Mouse (Mus musculus): ENCODE data around the gene Fis1. TPM values are rescaled to one million over a fixed set of nuclear protein-coding genes. Genes with fewer than 3 reads are reported as not detected.
"Not testable (repeated sequence)": the region's sequence is repeated elsewhere in the genome, so short reads cannot be mapped to it uniquely, and the experiment has no call there.

The Fis1 gene
- polyA plus RNA-seq, 2 experiments, result 154 to 242 TPM

DNA sequence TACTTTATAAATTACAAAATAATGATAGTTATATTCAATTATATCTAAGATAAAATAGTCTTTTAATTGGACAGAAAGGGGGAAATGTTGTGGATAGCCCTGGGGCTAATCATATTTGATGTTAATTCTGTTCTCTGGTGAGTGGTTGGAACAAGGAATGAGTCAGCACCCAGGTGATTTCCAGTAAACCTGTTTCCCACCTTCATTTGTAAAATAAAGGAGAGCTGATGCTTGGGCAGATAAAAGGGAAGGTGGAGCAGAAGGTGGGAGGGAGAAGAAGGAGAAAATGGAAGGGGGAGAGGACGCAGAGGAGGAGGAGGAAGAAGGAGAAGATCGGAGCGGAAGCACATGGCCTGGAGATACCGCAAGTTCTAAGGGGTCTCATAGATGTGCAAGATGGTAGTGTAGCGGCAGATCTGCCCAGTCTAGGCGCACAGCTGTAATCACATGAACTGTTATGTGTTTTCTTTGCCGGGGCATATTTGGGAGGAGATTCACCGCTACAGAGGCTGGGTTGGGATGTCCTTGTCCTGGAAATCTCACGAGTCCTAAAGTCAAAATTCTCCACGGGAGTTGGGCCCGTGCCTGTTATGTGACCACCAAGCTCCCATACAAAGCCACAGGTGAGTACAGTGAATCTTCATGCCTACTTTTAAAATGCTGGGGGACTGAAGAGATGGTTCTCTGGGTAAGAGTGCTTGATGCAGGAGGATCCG is 12.1 kb upstream of the Fis1 start:
- H3K4me3 ChIP-seq (ENCODE audit: insufficient read depth in 1 of 2, low read depth in 2 of 2, low read length in 2 of 2), result no peak overlapping the region
- H3K27me3 ChIP-seq (ENCODE audit: control insufficient read depth, insufficient read depth, low read length), result no peaks in the 10 kb centered on the region
- no peak overlapping the region for H3K9ac ChIP-seq (replicated peaks)
- DNase-seq (ENCODE audit: low read depth in 3 of 3, low spot score in 3 of 3) (no peak), ATAC-seq (ENCODE audit: insufficient read depth) (no peak)
- no peaks in the 10 kb centered on the region for H3K36me3 ChIP-seq (replicated peaks; ENCODE audit: control insufficient read depth, insufficient read depth, low read depth)
- H3K27ac ChIP-seq, result no peak overlapping the region
- no peaks in the 10 kb centered on the region for H3K9me3 ChIP-seq (ENCODE audit: control insufficient read depth, low read length)
- no peak overlapping the region for H3K4me2 ChIP-seq (ENCODE audit: low read depth)
- TF ChIP-seq CTCF (IDR thresholded peaks at IDR 0.05; ENCODE audit: low read depth), result no peak
- no peak for TF ChIP-seq EP300 (IDR thresholded peaks at IDR 0.05; ENCODE audit: low read depth)
- 65% methylated on average over 12 of the region's 12 CpGs for WGBS (ENCODE audit: insufficient replicate concordance)
- H3K4me1 ChIP-seq (replicated peaks; ENCODE audit: control insufficient read depth in 2 of 2, insufficient read depth in 2 of 2, low read length in 1 of 2), result no peaks in the 10 kb centered on the region

DNA sequence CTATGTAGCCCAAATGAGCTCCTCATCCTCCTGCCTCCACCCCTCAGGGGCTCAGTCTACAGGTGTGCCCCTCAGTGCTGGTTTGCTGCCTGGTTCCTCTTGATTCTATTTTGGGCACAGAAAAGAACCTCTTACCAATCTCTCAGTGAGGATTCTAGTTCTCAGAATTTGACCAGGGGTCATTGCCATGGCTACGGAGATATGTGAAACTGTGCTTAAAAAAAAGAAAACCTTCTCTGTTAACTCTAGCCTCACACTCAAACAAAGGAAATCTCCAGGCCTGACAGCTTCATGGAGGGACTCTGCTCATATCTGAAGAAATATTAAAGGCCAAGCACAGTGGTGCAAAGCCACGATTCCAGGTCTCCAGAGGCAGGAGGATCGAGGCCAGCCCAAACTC is 10.3 kb upstream of the Fis1 start:
- WGBS (ENCODE audit: insufficient replicate concordance), result 54% methylated on average over 3 of the region's 3 CpGs
- Histone ChIP-seq H3K9me3 (ENCODE audit: control insufficient read depth, low read length) (no peaks in the 10 kb centered on the region), H3K4me2 (ENCODE audit: low read depth) (no peak overlapping the region), H3K4me3 (ENCODE audit: insufficient read depth in 1 of 2, low read depth in 2 of 2, low read length in 2 of 2) (no peak overlapping the region), H3K27ac (no peak overlapping the region), H3K4me1 (replicated peaks; ENCODE audit: control insufficient read depth in 2 of 2, insufficient read depth in 2 of 2, low read length in 1 of 2) (no peaks in the 10 kb centered on the region), H3K36me3 (replicated peaks; ENCODE audit: control insufficient read depth, insufficient read depth, low read depth) (no peaks in the 10 kb centered on the region), H3K27me3 (ENCODE audit: control insufficient read depth, insufficient read depth, low read length) (no peaks in the 10 kb centered on the region), H3K9ac (replicated peaks) (no peak overlapping the region)
- TF ChIP-seq CTCF (IDR thresholded peaks at IDR 0.05; ENCODE audit: low read depth), result no peak
- TF ChIP-seq EP300 (IDR thresholded peaks at IDR 0.05; ENCODE audit: low read depth), result no peak
- ATAC-seq (ENCODE audit: insufficient read depth), result no peak
- no peak for DNase-seq (ENCODE audit: low read depth in 3 of 3, low spot score in 3 of 3)

GRCm38 (mm10) chr5:136943382-136943781 is 9.7 kb upstream of the Fis1 start:
- Histone ChIP-seq H3K4me1 (replicated peaks; ENCODE audit: control insufficient read depth in 2 of 2, insufficient read depth in 2 of 2, low read length in 1 of 2) (no peaks in the 10 kb centered on the region), H3K4me2 (ENCODE audit: low read depth) (no peak overlapping the region), H3K27ac (no peak overlapping the region), H3K9ac (replicated peaks) (no peak overlapping the region), H3K27me3 (ENCODE audit: control insufficient read depth, insufficient read depth, low read length) (no peaks in the 10 kb centered on the region), H3K36me3 (replicated peaks; ENCODE audit: control insufficient read depth, insufficient read depth, low read depth) (no peaks in the 10 kb centered on the region), H3K4me3 (ENCODE audit: insufficient read depth in 1 of 2, low read depth in 2 of 2, low read length in 2 of 2) (no peak overlapping the region), H3K9me3 (ENCODE audit: control insufficient read depth, low read length) (no peaks in the 10 kb centered on the region)
- ATAC-seq (ENCODE audit: insufficient read depth) (no peak), DNase-seq (ENCODE audit: low read depth in 3 of 3, low spot score in 3 of 3) (no peak)
- 62% methylated on average over 2 of the region's 2 CpGs for WGBS (ENCODE audit: insufficient replicate concordance)
- TF ChIP-seq CTCF (IDR thresholded peaks at IDR 0.05; ENCODE audit: low read depth) (no peak), EP300 (IDR thresholded peaks at IDR 0.05; ENCODE audit: low read depth) (no peak)

DNA sequence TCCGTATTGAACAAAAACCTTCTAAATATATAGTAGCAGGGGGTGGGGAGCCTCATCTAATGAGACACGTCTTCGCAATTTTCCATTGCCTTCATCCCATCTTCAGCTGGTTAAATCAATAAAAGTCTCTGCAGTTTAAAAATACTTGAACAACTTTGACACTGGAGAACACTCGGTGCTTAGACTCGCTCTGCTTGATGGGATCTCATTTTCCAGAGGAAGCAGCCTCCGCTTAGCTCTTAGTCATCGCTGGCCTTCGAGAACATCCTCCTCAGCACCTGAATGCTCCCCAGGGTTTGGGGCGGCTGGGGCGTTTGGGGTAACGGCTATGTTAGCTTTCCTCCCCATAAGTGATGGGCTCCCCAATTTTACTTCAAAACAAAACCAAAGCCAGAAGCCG is 8.0 kb upstream of the Fis1 start:
- no peak overlapping the region for H3K27ac ChIP-seq
- ATAC-seq (ENCODE audit: insufficient read depth), result no peak
- H3K4me2 ChIP-seq (ENCODE audit: low read depth), result no peak overlapping the region
- no peaks in the 10 kb centered on the region for H3K9me3 ChIP-seq (ENCODE audit: control insufficient read depth, low read length)
- H3K27me3 ChIP-seq (ENCODE audit: control insufficient read depth, insufficient read depth, low read length), result no peaks in the 10 kb centered on the region
- H3K36me3 ChIP-seq (replicated peaks; ENCODE audit: control insufficient read depth, insufficient read depth, low read depth), result no peaks in the 10 kb centered on the region
- H3K4me3 ChIP-seq (ENCODE audit: insufficient read depth in 1 of 2, low read depth in 2 of 2, low read length in 2 of 2), result no peak overlapping the region
- 58% methylated on average over 12 of the region's 12 CpGs for WGBS (ENCODE audit: insufficient replicate concordance)
- H3K9ac ChIP-seq (replicated peaks), result no peak overlapping the region
- no peak for TF ChIP-seq EP300 (IDR thresholded peaks at IDR 0.05; ENCODE audit: low read depth)
- no peak for TF ChIP-seq CTCF (IDR thresholded peaks at IDR 0.05; ENCODE audit: low read depth)
- 0 out of 4 replicates have a peak, but pooled peaks cover 0 to 2% of the 10 kb centered on the region in 2 experiments for H3K4me1 ChIP-seq (replicated peaks; ENCODE audit: control insufficient read depth in 2 of 2, insufficient read depth in 2 of 2, low read length in 1 of 2)
- no peak for DNase-seq (ENCODE audit: low read depth in 3 of 3, low spot score in 3 of 3)

GRCm38 (mm10) chr5:136947874-136948273 is 5.2 kb upstream of the Fis1 start:
- TF ChIP-seq EP300 (IDR thresholded peaks at IDR 0.05; ENCODE audit: low read depth) (no peak), CTCF (IDR thresholded peaks at IDR 0.05; ENCODE audit: low read depth) (no peak)
- no peaks in the 10 kb centered on the region for H3K9me3 ChIP-seq (ENCODE audit: control insufficient read depth, low read length)
- no peak overlapping the region for H3K4me3 ChIP-seq (ENCODE audit: insufficient read depth in 1 of 2, low read depth in 2 of 2, low read length in 2 of 2)
- DNase-seq (ENCODE audit: low read depth in 3 of 3, low spot score in 3 of 3) (no peak), ATAC-seq (ENCODE audit: insufficient read depth) (no peak)
- no peak overlapping the region for H3K9ac ChIP-seq (replicated peaks)
- H3K27me3 ChIP-seq (ENCODE audit: control insufficient read depth, insufficient read depth, low read length), result no peaks in the 10 kb centered on the region
- no peak overlapping the region for H3K4me2 ChIP-seq (ENCODE audit: low read depth)
- H3K36me3 ChIP-seq (replicated peaks; ENCODE audit: control insufficient read depth, insufficient read depth, low read depth), result no peaks in the 10 kb centered on the region
- H3K4me1 ChIP-seq (replicated peaks; ENCODE audit: control insufficient read depth in 2 of 2, insufficient read depth in 2 of 2, low read length in 1 of 2), result 0 out of 4 replicates have a peak, but pooled peaks cover 0 to 4% of the 10 kb centered on the region in 2 experiments
- H3K27ac ChIP-seq, result no peak overlapping the region

- not testable (repeated sequence) for DNase-seq (ENCODE audit: low read depth in 3 of 3, low spot score in 3 of 3); H3K4me2 ChIP-seq (ENCODE audit: low read depth); H3K9ac ChIP-seq (replicated peaks); H3K36me3 ChIP-seq (replicated peaks; ENCODE audit: control insufficient read depth, insufficient read depth, low read depth); H3K27me3 ChIP-seq (ENCODE audit: control insufficient read depth, insufficient read depth, low read length); ATAC-seq (ENCODE audit: insufficient read depth); H3K4me1 ChIP-seq (replicated peaks; ENCODE audit: control insufficient read depth in 2 of 2, insufficient read depth in 2 of 2, low read length in 1 of 2); H3K27ac ChIP-seq; H3K4me3 ChIP-seq (ENCODE audit: insufficient read depth in 1 of 2, low read depth in 2 of 2, low read length in 2 of 2); H3K9me3 ChIP-seq (ENCODE audit: control insufficient read depth, low read length)
- 60% methylated on average over 14 of the region's 14 CpGs for WGBS (ENCODE audit: insufficient replicate concordance)
Observed at GRCm38 (mm10) chr5:136949551-136950336, 3.3 kb upstream of the Fis1 start.

Data from liver, embryonic 14.5 days (tissue).